Mouse (Mus musculus) lung, postnatal 36 days (tissue): ENCODE measurements around the gene Arhgap24.
"Not testable (repeated sequence)": the region's sequence is repeated elsewhere in the genome, so short reads cannot be mapped to it uniquely, and the experiment has no call there.

Experiments
- DNase-seq: peaks from one replicate; pipeline ENCODE4 v3.0.0; 2022; ENCODE audit warnings: mixed read lengths

Gene Arhgap24

DNA sequence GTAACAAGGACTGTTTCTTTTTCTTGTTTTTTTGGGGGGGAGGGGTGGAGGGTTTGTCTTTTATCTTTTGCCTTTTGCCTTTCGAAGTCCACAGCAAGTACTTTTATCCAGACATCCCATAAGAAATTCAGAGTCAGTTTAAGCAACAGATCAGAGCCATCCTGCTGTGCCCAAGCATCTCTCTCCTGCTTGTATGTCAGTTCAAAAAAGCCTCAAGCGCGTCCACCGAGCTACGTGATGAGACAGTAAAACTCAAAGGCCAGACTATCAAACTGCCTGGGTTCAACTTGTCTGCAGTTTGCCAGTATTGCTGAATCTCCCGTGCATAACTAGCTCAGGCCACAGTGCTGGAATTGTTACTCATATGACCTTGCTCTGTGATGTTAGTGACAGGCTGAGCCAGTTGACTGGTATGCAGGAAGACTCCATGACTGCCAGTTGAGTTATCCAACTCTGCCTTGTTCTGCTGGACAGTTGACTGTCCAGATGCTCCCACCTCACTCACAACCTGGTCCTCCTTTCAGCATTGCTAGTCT is 418.6 kb downstream of the Arhgap24 start:
- no peak for DNase-seq

DNA sequence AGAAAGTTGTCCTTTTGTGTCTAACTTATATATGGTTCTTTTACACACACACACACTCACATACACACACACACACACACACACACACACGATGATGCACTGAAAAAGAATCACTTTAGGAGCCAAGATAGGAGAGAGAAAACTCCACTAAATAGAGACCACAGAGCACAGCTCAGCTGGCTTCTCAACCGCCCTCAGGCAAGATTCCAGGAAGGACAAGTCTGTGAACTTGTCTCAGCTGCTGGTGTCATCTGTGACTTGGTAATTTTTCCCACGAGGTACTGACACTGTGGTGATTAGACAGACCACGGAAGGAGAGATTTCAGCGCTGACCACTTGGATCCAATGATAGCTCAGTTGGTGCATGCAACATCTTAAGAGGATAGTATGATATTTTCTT is 420.0 kb downstream of the Arhgap24 start:
- no peak for DNase-seq

DNA sequence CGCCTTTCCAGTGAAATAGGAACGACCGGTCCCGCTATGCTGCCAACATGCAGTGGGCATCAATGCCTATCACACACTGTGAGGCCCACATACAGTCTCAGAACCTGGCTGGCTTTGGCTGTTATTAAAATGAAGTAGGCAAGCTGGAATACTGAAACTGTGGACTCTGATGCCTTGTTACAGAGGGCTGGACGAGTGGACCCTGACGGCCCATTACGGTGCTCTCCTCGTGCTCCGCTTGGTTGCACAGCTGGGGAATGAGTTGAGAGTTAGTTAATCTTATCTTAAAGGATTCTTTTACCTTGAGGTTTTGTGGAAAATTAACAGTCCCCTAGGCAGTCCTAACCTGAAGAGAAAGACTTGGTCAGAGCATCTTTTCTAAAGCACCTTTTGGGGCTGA is 422.3 kb downstream of the Arhgap24 start:
- no peak for DNase-seq

DNA sequence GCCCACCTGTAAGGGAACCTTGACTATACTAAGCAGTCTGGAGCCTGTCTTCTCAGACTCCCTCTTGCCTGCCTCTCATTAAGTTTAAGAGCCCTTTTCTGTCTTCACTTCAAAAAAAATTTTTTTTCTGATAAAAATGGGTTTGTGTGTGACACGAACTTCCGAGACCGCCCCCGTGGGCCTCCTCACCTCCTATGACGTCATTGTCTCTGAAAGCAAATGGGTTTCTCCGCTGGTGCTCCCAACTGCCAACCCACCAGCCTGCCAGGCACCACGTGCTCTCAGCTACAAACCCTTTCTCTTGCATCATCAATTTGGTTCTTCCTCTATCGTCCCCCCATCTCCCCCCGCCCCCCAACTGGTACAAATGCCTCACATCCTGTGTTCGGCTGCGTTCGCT is 422.9 kb downstream of the Arhgap24 start:
- no peak for DNase-seq

DNA sequence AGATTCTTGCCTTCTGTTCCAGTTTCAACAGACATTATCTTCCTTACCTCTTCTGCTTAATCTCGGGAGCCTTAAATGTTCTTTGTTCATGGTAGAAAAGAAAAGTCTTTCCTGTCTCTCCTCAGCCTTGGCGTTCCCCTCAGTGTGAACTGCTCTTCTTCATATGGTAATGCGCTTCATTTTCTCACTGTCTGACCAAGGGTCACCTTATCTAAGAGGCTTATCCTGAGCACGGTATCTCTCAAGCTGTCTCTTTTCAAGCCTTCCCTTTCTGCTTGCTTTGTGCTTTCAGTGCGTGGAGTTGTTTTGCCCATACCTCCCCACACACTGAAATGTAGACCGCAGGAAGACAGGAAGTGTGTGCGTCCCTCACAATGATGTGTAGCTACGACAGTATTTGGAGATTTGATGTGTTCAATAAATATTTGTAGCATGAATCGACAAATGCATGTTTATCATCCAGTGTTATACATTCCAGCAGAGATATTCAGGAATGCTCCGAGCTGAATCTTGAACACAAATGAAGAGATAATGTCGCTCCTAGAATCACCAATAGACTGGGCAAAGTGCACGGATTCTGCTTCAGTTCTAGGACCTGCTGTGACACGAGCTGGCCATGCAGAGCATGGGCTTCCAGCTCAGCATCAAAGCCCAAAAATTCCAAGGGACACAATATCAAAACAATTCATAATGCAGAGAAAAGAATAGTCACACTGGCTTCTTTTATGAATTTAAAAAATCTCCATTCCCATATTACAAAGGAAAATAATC is 424.4 kb downstream of the Arhgap24 start:
- DNase-seq, result no peak

DNA sequence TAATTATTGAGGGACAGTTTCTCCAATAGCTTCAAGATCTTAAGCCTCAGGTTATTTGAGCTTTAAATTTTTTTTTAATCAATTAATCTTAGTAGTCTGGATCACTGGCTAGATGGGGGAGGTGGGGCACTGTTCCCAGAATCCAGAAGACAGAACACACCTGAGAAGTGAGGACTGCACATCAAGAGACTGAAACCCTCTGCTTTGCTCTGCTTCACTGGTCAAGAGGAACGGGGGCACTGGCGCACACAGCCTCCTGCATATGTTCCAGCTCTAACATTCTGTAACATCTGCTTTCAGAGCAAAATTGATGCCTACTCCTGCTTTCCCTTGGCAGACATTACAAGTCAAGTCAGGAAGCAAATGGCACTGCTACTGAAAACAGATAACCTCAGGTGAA is 439.0 kb downstream of the Arhgap24 start:
- no peak for DNase-seq

DNA sequence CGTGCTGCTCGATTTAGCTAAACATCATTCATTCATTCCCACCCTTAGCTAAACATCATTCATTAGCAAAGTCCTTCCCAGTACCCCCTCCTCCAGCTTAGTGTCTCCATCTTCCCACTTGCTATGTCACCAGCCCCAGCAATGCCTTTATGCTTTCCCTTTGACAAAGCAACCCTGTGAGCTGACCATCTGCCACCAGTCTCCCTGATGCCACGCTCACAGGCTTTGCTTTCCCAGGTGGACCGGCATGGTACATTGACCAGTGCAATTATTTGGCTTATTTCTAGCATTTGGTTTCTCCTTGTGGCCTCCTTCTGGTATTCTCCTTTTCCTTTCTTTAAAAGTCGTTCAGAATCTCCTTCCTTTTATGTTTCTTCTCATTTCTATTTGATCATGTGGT is 445.6 kb downstream of the Arhgap24 start:
- DNase-seq, result no peak

DNA sequence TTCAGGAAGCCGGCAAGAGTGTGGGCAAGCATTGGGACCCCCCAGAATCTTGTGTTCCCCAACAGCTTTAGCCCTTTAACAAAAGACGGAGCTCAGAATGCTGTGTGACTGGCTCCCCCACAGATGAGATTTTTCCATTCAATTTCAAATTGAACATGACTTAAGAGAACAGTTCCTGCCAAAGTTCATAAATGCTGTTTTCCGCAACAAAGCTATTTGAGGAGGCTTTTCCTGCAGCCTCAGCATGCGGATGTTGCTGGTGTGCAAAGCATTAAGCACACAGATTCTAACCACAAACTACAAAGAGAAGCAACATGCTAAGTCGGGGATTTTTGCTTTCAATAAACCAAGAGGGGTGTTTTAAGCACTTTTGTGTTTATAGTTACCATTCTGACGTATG is 449.0 kb downstream of the Arhgap24 start:
- DNase-seq, result no peak

DNA sequence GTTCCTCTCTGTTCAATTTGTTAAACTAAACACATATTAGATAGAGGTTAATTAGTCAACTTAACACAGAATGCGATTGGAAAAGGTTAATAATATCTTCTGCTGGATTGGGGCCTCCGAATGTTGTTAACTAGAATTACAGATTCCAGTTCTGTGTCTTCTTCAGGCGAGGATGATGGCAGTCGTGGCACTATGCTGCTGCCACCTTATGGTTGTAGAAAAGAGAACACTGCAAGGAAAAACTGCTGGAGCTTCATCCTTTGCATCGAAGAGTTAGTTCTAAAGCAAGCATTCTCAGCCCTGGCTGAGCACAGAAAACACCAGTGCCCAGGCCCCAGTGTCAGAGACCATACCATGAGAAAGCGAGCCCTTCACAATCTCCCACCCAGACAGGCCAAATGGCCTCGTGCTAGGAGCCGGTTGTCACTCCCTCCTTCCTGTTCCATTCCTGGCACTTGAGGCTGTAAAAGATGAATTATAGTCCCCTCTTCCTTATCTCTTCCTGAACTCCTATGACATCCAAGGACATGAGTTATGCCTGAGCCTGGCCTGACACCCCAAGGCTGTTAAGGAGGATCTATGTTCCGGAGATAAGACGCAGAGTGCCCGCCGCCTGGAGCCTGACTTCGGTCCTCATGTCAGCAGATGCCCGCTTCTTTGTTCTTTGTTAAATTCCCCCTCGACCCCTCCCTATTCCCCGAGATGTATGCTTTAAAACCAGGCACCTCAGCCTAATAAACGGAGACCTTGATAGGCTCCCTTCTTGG is 462.9 kb downstream of the Arhgap24 start:
- not testable (repeated sequence) for DNase-seq

DNA sequence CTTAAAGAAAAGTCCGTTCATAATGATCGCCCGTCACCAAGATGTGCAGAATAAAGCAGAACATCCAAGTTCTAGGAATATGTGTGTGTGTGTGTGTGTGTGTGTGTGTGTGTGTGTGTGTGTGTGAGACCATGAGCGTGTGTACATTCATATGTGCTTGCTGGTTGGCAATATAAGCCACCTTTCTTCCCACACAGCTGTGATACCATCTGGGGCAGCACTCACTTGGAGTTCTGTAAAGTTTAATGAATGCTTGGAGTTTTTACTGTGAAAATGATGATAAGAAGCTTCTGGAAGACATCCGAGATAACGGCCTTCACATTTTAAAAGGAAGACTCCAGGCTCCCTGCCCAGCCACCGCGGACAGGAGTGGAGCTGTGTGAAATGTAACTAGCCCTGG is 465.4 kb downstream of the Arhgap24 start:
- DNase-seq, result no peak

DNA sequence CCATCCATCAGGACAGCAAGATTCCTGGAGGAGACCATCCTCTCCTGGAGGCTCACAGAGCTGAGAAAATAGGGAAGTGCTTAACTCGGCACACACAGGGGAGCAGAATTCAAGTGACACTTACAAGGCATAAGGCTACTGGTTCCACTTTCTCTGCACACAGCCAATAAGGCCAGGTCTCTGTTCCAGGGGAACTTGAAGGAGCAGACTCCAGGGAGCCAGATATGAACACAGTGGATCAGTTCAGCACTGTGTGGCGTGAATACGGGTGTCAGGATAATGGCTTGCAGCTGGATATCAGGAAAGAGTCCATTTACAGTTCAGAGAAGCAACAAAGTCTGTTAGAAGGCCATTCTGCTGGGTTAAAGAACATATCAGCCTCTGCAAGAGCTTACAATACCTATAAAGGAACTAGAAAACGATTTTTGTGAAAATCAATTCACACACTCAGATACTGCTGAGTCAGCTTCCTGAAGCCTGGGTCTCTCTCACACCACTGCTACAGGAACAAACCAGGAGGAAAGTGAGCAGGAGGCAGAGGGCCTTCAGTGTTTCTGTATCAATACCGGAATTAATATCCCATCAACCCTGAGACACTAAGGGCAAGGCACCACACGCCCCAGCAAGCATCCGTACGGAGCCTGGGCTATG is 466.0 kb downstream of the Arhgap24 start:
- no peak for DNase-seq
